Mouse (Mus musculus): Measurements from ENCODE around the gene Cib4. TPM values are rescaled to one million over a fixed set of nuclear protein-coding genes. Genes with fewer than 3 reads are reported as not detected.

Cib4 gene
- polyA plus RNA-seq, 1 experiment from 2014 or later, result not detected

GRCm38 (mm10) chr5:30496821-30497220, 48.8 kb downstream of the Cib4 start:
- Histone ChIP-seq H3K36me3 (no peaks in the 10 kb centered on the region), H3K27ac (no peak overlapping the region), H3K9me3 (no peaks in the 10 kb centered on the region), H3K27me3 (replicated peaks) (no peaks in the 10 kb centered on the region), H3K4me2 (replicated peaks) (no peak overlapping the region), H3K4me3 (replicated peaks) (no peak overlapping the region), H3K4me1 (replicated peaks) (no peaks in the 10 kb centered on the region; the same call in 1 of the 2 replicates), H3K9ac (no peak overlapping the region)
- ATAC-seq, result no peak
- WGBS, result 75% methylated on average over 8 of the region's 8 CpGs

- no peaks in the 10 kb centered on the region for H3K9me3 ChIP-seq
Measured at GRCm38 (mm10) chr5:30495288-30495687, 50.3 kb downstream of the Cib4 start.

GRCm38 (mm10) chr5:30494606-30495005, 51.0 kb downstream of the Cib4 start:
- H3K9ac ChIP-seq, result no peak overlapping the region
- peaks cover 5% of the 10 kb centered on the region; the same call in 1 of the 2 replicates for H3K4me1 ChIP-seq (replicated peaks)
- ATAC-seq, result no peak
- H3K27ac ChIP-seq, result no peak overlapping the region
- H3K4me2 ChIP-seq (replicated peaks), result no peak overlapping the region
- WGBS, result 72% methylated on average over 7 of the region's 7 CpGs
- no peaks in the 10 kb centered on the region for H3K9me3 ChIP-seq
- no peaks in the 10 kb centered on the region for H3K27me3 ChIP-seq (replicated peaks)
- H3K36me3 ChIP-seq, result no peaks in the 10 kb centered on the region
- no peak overlapping the region for H3K4me3 ChIP-seq (replicated peaks)

More at GRCm38 (mm10) chr5:30495288-30495687, 50.3 kb downstream of the Cib4 start:
- Histone ChIP-seq H3K27me3 (replicated peaks) (no peaks in the 10 kb centered on the region), H3K9ac (no peak overlapping the region), H3K4me1 (replicated peaks) (peaks cover under 1% of the 10 kb centered on the region; the same call in 1 of the 2 replicates), H3K36me3 (no peaks in the 10 kb centered on the region), H3K27ac (0 out of 2 replicates have a peak overlapping the region, but pooled peaks have one; percentile 2), H3K4me2 (replicated peaks) (no peak overlapping the region), H3K4me3 (replicated peaks) (no peak overlapping the region)
- no peak for ATAC-seq
- 77% methylated on average over 2 of the region's 2 CpGs for WGBS

- Histone ChIP-seq H3K4me2 (replicated peaks) (no peak overlapping the region), H3K27ac (no peak overlapping the region), H3K9ac (no peak overlapping the region), H3K4me3 (replicated peaks) (no peak overlapping the region), H3K27me3 (replicated peaks) (no peaks in the 10 kb centered on the region), H3K36me3 (no peaks in the 10 kb centered on the region), H3K9me3 (no peaks in the 10 kb centered on the region), H3K4me1 (replicated peaks) (peaks cover 5% of the 10 kb centered on the region; the same call in 1 of the 2 replicates)
- 66% methylated on average over 6 of the region's 7 CpGs for WGBS
- no peak for ATAC-seq
Measured at GRCm38 (mm10) chr5:30493723-30494122, 51.9 kb downstream of the Cib4 start.

GRCm38 (mm10) chr5:30490845-30491244, 54.8 kb downstream of the Cib4 start:
- Histone ChIP-seq H3K27ac (peak overlapping the region; percentile 56), H3K4me2 (replicated peaks) (no peak overlapping the region), H3K9me3 (no peaks in the 10 kb centered on the region), H3K27me3 (replicated peaks) (no peaks in the 10 kb centered on the region), H3K9ac (no peak overlapping the region), H3K36me3 (no peaks in the 10 kb centered on the region), H3K4me3 (replicated peaks) (no peak overlapping the region), H3K4me1 (replicated peaks) (peaks cover 5% of the 10 kb centered on the region; the same call in 1 of the 2 replicates)
- 39% methylated on average over 5 of the region's 5 CpGs for WGBS
- ATAC-seq, result peak; percentile 25; the same call in 1 of the 2 replicates

GRCm38 (mm10) chr5:30490215-30490614, 55.4 kb downstream of the Cib4 start:
- Histone ChIP-seq H3K36me3 (no peaks in the 10 kb centered on the region), H3K9me3 (no peaks in the 10 kb centered on the region), H3K27ac (peak overlapping the region; percentile 42; the same call in 1 of the 2 replicates), H3K27me3 (replicated peaks) (no peaks in the 10 kb centered on the region), H3K9ac (no peak overlapping the region), H3K4me1 (replicated peaks) (peaks cover 5% of the 10 kb centered on the region; the same call in 1 of the 2 replicates), H3K4me3 (replicated peaks) (no peak overlapping the region), H3K4me2 (replicated peaks) (no peak overlapping the region)
- ATAC-seq, result no peak

GRCm38 (mm10) chr5:30485136-30485535, 60.5 kb downstream of the Cib4 start:
- WGBS, result 60% methylated on average over 6 of the region's 6 CpGs
- Histone ChIP-seq H3K36me3 (no peaks in the 10 kb centered on the region), H3K4me1 (replicated peaks) (0 out of 2 replicates have a peak, but pooled peaks cover 3% of the 10 kb centered on the region), H3K4me3 (replicated peaks) (no peak overlapping the region), H3K9me3 (no peaks in the 10 kb centered on the region), H3K27me3 (replicated peaks) (no peaks in the 10 kb centered on the region), H3K9ac (no peak overlapping the region), H3K27ac (no peak overlapping the region), H3K4me2 (replicated peaks) (no peak overlapping the region)
- no peak for ATAC-seq

GRCm38 (mm10) chr5:30484591-30484990, 61.0 kb downstream of the Cib4 start:
- H3K9me3 ChIP-seq, result no peaks in the 10 kb centered on the region
- H3K4me3 ChIP-seq (replicated peaks), result no peak overlapping the region
- H3K4me2 ChIP-seq (replicated peaks), result no peak overlapping the region
- H3K9ac ChIP-seq, result no peak overlapping the region
- H3K27ac ChIP-seq, result no peak overlapping the region
- 78% methylated on average over 5 of the region's 5 CpGs for WGBS
- ATAC-seq, result no peak
- no peaks in the 10 kb centered on the region for H3K4me1 ChIP-seq (replicated peaks)
- H3K36me3 ChIP-seq, result no peaks in the 10 kb centered on the region
- no peaks in the 10 kb centered on the region for H3K27me3 ChIP-seq (replicated peaks)

GRCm38 (mm10) chr5:30483533-30483932, 62.1 kb downstream of the Cib4 start:
- no peak overlapping the region for H3K9ac ChIP-seq
- H3K4me2 ChIP-seq (replicated peaks), result no peak overlapping the region
- no peaks in the 10 kb centered on the region for H3K4me1 ChIP-seq (replicated peaks)
- ATAC-seq, result no peak
- no peak overlapping the region for H3K4me3 ChIP-seq (replicated peaks)
- H3K9me3 ChIP-seq, result no peaks in the 10 kb centered on the region
- no peaks in the 10 kb centered on the region for H3K36me3 ChIP-seq
- WGBS, result 85% methylated on average over 8 of the region's 8 CpGs
- H3K27me3 ChIP-seq (replicated peaks), result no peaks in the 10 kb centered on the region
- no peak overlapping the region for H3K27ac ChIP-seq

GRCm38 (mm10) chr5:30482319-30482718, 63.3 kb downstream of the Cib4 start:
- H3K36me3 ChIP-seq, result no peaks in the 10 kb centered on the region
- no peaks in the 10 kb centered on the region for H3K27me3 ChIP-seq (replicated peaks)
- peak; percentile 77 for ATAC-seq
- H3K9ac ChIP-seq, result no peak overlapping the region
- H3K9me3 ChIP-seq, result no peaks in the 10 kb centered on the region
- H3K4me3 ChIP-seq (replicated peaks), result no peak overlapping the region
- H3K4me2 ChIP-seq (replicated peaks), result no peak overlapping the region
- WGBS, result 17% methylated on average over 5 of the region's 5 CpGs
- H3K4me1 ChIP-seq (replicated peaks), result no peaks in the 10 kb centered on the region
- H3K27ac ChIP-seq, result no peak overlapping the region

- WGBS, result 37% methylated on average over 10 of the region's 10 CpGs
- Histone ChIP-seq H3K36me3 (no peaks in the 10 kb centered on the region), H3K4me1 (replicated peaks) (no peaks in the 10 kb centered on the region), H3K4me3 (replicated peaks) (no peak overlapping the region), H3K4me2 (replicated peaks) (no peak overlapping the region), H3K9ac (no peak overlapping the region), H3K27me3 (replicated peaks) (no peaks in the 10 kb centered on the region), H3K27ac (no peak overlapping the region), H3K9me3 (no peaks in the 10 kb centered on the region)
- ATAC-seq, result no peak
Measured at GRCm38 (mm10) chr5:30476534-30476933, 69.1 kb downstream of the Cib4 start.

GRCm38 (mm10) chr5:30472148-30472547, 73.5 kb downstream of the Cib4 start:
- Histone ChIP-seq H3K4me2 (replicated peaks) (no peak overlapping the region), H3K36me3 (no peaks in the 10 kb centered on the region), H3K27me3 (replicated peaks) (no peaks in the 10 kb centered on the region), H3K9ac (no peak overlapping the region), H3K4me1 (replicated peaks) (no peaks in the 10 kb centered on the region), H3K27ac (no peak overlapping the region), H3K4me3 (replicated peaks) (no peak overlapping the region), H3K9me3 (no peaks in the 10 kb centered on the region)
- WGBS, result 45% methylated on average over 5 of the region's 5 CpGs
- no peak for ATAC-seq

- peaks cover 6% of the 10 kb centered on the region for H3K27me3 ChIP-seq (replicated peaks)
- H3K4me3 ChIP-seq (replicated peaks), result no peak overlapping the region
- no peak overlapping the region for H3K4me2 ChIP-seq (replicated peaks)
- ATAC-seq, result no peak
- 57% methylated on average over 6 of the region's 6 CpGs for WGBS
- H3K9ac ChIP-seq, result no peak overlapping the region
- no peaks in the 10 kb centered on the region for H3K36me3 ChIP-seq
- no peak overlapping the region for H3K27ac ChIP-seq
- H3K4me1 ChIP-seq (replicated peaks), result peaks cover 6% of the 10 kb centered on the region; the same call in 1 of the 2 replicates
- no peaks in the 10 kb centered on the region for H3K9me3 ChIP-seq
Measured at GRCm38 (mm10) chr5:30470454-30470853, 75.2 kb downstream of the Cib4 start.
